Mouse (Mus musculus) hindbrain, embryonic 14.5 days (tissue): ENCODE measurements around the gene 1300017J02Rik. TPM values are rescaled to one million over a fixed set of nuclear protein-coding genes. Genes with fewer than 3 reads are reported as not detected.
"Not testable (repeated sequence)": the region's sequence is repeated elsewhere in the genome, so short reads cannot be mapped to it uniquely, and the experiment has no call there.

Experiments used
- ATAC-seq: fragments of 200-750 bp; cut with Nextera tagmentation; 2 replicates; pipeline ENCODE4 v1.8.0; 2017; ENCODE audit warnings: moderate number of reproducible peaks, mild to moderate bottlenecking, moderate TSS enrichment, moderate library complexity; ENCODE audit not compliant: low FRiP score
- DNase-seq: peaks from one replicate; pipeline ENCODE4 v3.0.0-alpha.2; 2015; ENCODE audit warnings: low spot score
- H3K27ac ChIP-seq: fragments of 300-500 bp; sonication (generic); 2 replicates; pipeline ENCODE4 v1.5.1; 2014; ENCODE audit warnings: mild to moderate bottlenecking, moderate library complexity
- H3K27me3 ChIP-seq: fragments of 300-500 bp; sonication (generic); 2 replicates; pipeline ENCODE4 v1.6.1; 2014; ENCODE audit warnings: mild to moderate bottlenecking, low read length, mixed read lengths; ENCODE audit not compliant: control insufficient read depth, insufficient read depth
- H3K36me3 ChIP-seq: fragments of 300-500 bp; sonication (generic); replicated peaks from 2 replicates; pipeline ENCODE4 v1.6.1; 2014; ENCODE audit not compliant: control insufficient read depth, insufficient read depth
- H3K4me1 ChIP-seq: fragments of 300-500 bp; sonication (generic); replicated peaks from 2 replicates; pipeline ENCODE4 v1.6.1; 2014; ENCODE audit warnings: antibody characterized with exemption, low read length, mixed read lengths; ENCODE audit not compliant: control insufficient read depth, insufficient read depth
- H3K4me2 ChIP-seq: fragments of 300-500 bp; sonication (generic); replicated peaks from 2 replicates; pipeline ENCODE4 v1.6.1; 2014; ENCODE audit warnings: mild to moderate bottlenecking, moderate library complexity
- H3K4me3 ChIP-seq: fragments of 300-500 bp; sonication (generic); replicated peaks from 2 replicates; pipeline ENCODE4 v1.5.1; 2014; ENCODE audit warnings: mild to moderate bottlenecking, low read length
- H3K9ac ChIP-seq: fragments of 300-500 bp; sonication (generic); 2 replicates; pipeline ENCODE4 v1.6.1; 2014
- H3K9me3 ChIP-seq: fragments of 300-500 bp; sonication (generic); 2 replicates; pipeline ENCODE4 v1.6.1; 2016; ENCODE audit warnings: low read length; ENCODE audit not compliant: control insufficient read depth
- WGBS: fragments of 180-500 bp; shearing (Covaris S2); extraction: QIAGEN DNeasy Blood & Tissue Kit; methylation state at CpG from one replicate; pipeline ENCODE4 v1.1.7; 2014; 5-methylcytosine and 5-hydroxymethylcytosine counted together
- polyA plus RNA-seq: library from polyadenylated mRNA; unstranded; fragments of >200 nt; fragmentation: Nextera tagmentation; extraction: Ambion mirVana; gene quantifications from 2 replicates; pipeline ENCODE4 v1.2.1, GENCODE M21; 2014

Gene 1300017J02Rik
- polyA plus RNA-seq, result 0.50 and 0.73 TPM in 2 replicates

- Histone ChIP-seq H3K36me3 (peaks cover 21% of the 10 kb centered on the region), H3K9me3 (no peaks in the 10 kb centered on the region), H3K4me1 (peaks cover 6% of the 10 kb centered on the region), H3K4me2 (peak within 1 kb of the TSS; percentile 79), H3K27me3 (no peaks in the 10 kb centered on the region), H3K27ac (peak within 1 kb of the TSS; percentile 91), H3K9ac (peak within 1 kb of the TSS; percentile 86), H3K4me3 (peak within 1 kb of the TSS; percentile 78)
- ATAC-seq, result peak; percentile 97
- DNase-seq, result peak; percentile 96
- under 1% methylated on average over 46 of the region's 49 CpGs for WGBS
Observed at GRCm38 (mm10) chr9:103304927-103305326, at the start of gene 1300017J02Rik, which contains the start of gene Topbp1. Gene 1300017J02Rik (minus strand): TSS chr9:103305082. Gene Topbp1 (plus strand): TSS chr9:103305215.

- H3K27me3 ChIP-seq, H3K4me1 ChIP-seq, H3K27ac ChIP-seq, DNase-seq, H3K4me2 ChIP-seq, H3K4me3 ChIP-seq, ATAC-seq, H3K9me3 ChIP-seq, H3K9ac ChIP-seq: not testable (repeated sequence)
- H3K36me3 ChIP-seq, result peaks cover 52% of the 10 kb centered on the region
- 92% methylated on average over 7 of the region's 7 CpGs for WGBS
Observed at GRCm38 (mm10) chr9:103353500-103354260, 48.8 kb upstream of the 1300017J02Rik start.

GRCm38 (mm10) chr9:103348791-103349190 is 43.9 kb upstream of the 1300017J02Rik start:
- Histone ChIP-seq H3K9ac (no peak overlapping the region), H3K36me3 (peaks cover 58% of the 10 kb centered on the region)
- no peak for ATAC-seq

GRCm38 (mm10) chr9:103347996-103348490 is 43.2 kb upstream of the 1300017J02Rik start:
- Histone ChIP-seq H3K4me3 (no peak overlapping the region), H3K27ac (no peak overlapping the region), H3K4me2 (no peak overlapping the region), H3K4me1 (no peaks in the 10 kb centered on the region), H3K9ac (no peak overlapping the region), H3K9me3 (no peaks in the 10 kb centered on the region), H3K27me3 (no peaks in the 10 kb centered on the region), H3K36me3 (peaks cover 65% of the 10 kb centered on the region)
- WGBS, result 77% methylated on average over 1 of the region's 1 CpGs
- no peak for DNase-seq
- ATAC-seq, result no peak

More at GRCm38 (mm10) chr9:103348791-103349190, 43.9 kb upstream of the 1300017J02Rik start:
- H3K27me3 ChIP-seq, result no peaks in the 10 kb centered on the region
- H3K4me1 ChIP-seq, result no peaks in the 10 kb centered on the region
- H3K9me3 ChIP-seq, result no peaks in the 10 kb centered on the region
- no peak overlapping the region for H3K4me3 ChIP-seq
- H3K27ac ChIP-seq, result no peak overlapping the region
- DNase-seq, result no peak
- H3K4me2 ChIP-seq, result no peak overlapping the region

GRCm38 (mm10) chr9:103347045-103347444 is 42.2 kb upstream of the 1300017J02Rik start:
- Histone ChIP-seq H3K9ac (no peak overlapping the region), H3K36me3 (peaks cover 69% of the 10 kb centered on the region), H3K9me3 (no peaks in the 10 kb centered on the region), H3K4me2 (no peak overlapping the region), H3K4me3 (no peak overlapping the region), H3K27me3 (no peaks in the 10 kb centered on the region), H3K27ac (no peak overlapping the region), H3K4me1 (no peaks in the 10 kb centered on the region)
- no peak for DNase-seq
- ATAC-seq, result no peak
- WGBS, result 94% methylated on average over 4 of the region's 4 CpGs

GRCm38 (mm10) chr9:103336912-103337311 is 32.0 kb upstream of the 1300017J02Rik start:
- H3K9me3 ChIP-seq, result no peaks in the 10 kb centered on the region
- H3K4me3 ChIP-seq, result no peak overlapping the region
- no peaks in the 10 kb centered on the region for H3K4me1 ChIP-seq
- no peak for ATAC-seq
- H3K9ac ChIP-seq, result no peak overlapping the region
- H3K36me3 ChIP-seq, result peaks cover 79% of the 10 kb centered on the region
- no peaks in the 10 kb centered on the region for H3K27me3 ChIP-seq
- no peak overlapping the region for H3K27ac ChIP-seq
- no peak for DNase-seq
- no peak overlapping the region for H3K4me2 ChIP-seq

GRCm38 (mm10) chr9:103332663-103333062 is 27.8 kb upstream of the 1300017J02Rik start:
- Histone ChIP-seq H3K27me3 (no peaks in the 10 kb centered on the region), H3K9ac (no peak overlapping the region), H3K9me3 (no peaks in the 10 kb centered on the region), H3K4me3 (no peak overlapping the region), H3K36me3 (peaks cover 66% of the 10 kb centered on the region), H3K4me1 (no peaks in the 10 kb centered on the region), H3K4me2 (no peak overlapping the region), H3K27ac (no peak overlapping the region)
- no peak for DNase-seq
- 96% methylated on average over 6 of the region's 6 CpGs for WGBS
- no peak for ATAC-seq

GRCm38 (mm10) chr9:103326449-103326848 is 21.6 kb upstream of the 1300017J02Rik start:
- DNase-seq, result no peak
- Histone ChIP-seq H3K4me3 (no peak overlapping the region), H3K36me3 (peaks cover 68% of the 10 kb centered on the region), H3K27me3 (no peaks in the 10 kb centered on the region), H3K9me3 (no peaks in the 10 kb centered on the region), H3K4me2 (no peak overlapping the region), H3K4me1 (no peaks in the 10 kb centered on the region), H3K9ac (no peak overlapping the region), H3K27ac (no peak overlapping the region)
- WGBS, result 88% methylated on average over 9 of the region's 9 CpGs
- ATAC-seq, result no peak

GRCm38 (mm10) chr9:103324678-103325077 is 19.8 kb upstream of the 1300017J02Rik start:
- H3K9ac ChIP-seq, result no peak overlapping the region
- no peaks in the 10 kb centered on the region for H3K4me1 ChIP-seq
- H3K27me3 ChIP-seq, result no peaks in the 10 kb centered on the region
- DNase-seq (no peak), ATAC-seq (no peak)
- no peak overlapping the region for H3K27ac ChIP-seq
- no peak overlapping the region for H3K4me2 ChIP-seq
- no peak overlapping the region for H3K4me3 ChIP-seq
- peaks cover 79% of the 10 kb centered on the region for H3K36me3 ChIP-seq
- 89% methylated on average over 1 of the region's 2 CpGs for WGBS
- no peaks in the 10 kb centered on the region for H3K9me3 ChIP-seq
